Mouse (Mus musculus): ENCODE measurements around the gene Bpifa3. TPM values are rescaled to one million over a fixed set of nuclear protein-coding genes. Genes with fewer than 3 reads are reported as not detected.

The Bpifa3 gene
- not detected in 2 replicates for total RNA-seq (2014; fragmentation: Nextera tagmentation)
- not detected in 2 replicates for total RNA-seq (2017)
- not detected in 2 replicates for polyA plus RNA-seq (2012)

GRCm38 (mm10) chr2:154130120-154130519 is at the start of gene Bpifa3:
TSS of gene Bpifa3 (plus strand) at chr2:154130336.
- DNase-seq (ENCODE audit: low spot score) (no peak), ATAC-seq (ENCODE audit: extremely low read depth, insufficient number of reproducible peaks, low FRiP score, poor library complexity, severe bottlenecking) (no peak)
- no peak within 1 kb of the TSS for H3K4me3 ChIP-seq (ENCODE audit: low read depth, low read length)
- H3K9me3 ChIP-seq (replicated peaks) = no peaks in the 10 kb centered on the region
- H3K27me3 ChIP-seq (ENCODE audit: insufficient read depth, low read length) = no peaks in the 10 kb centered on the region
- H3K4me1 ChIP-seq (ENCODE audit: insufficient read depth, low read depth, low read length) = no peaks in the 10 kb centered on the region
- H3K36me3 ChIP-seq (replicated peaks) = no peaks in the 10 kb centered on the region
- TF ChIP-seq GATA2 (IDR thresholded peaks at IDR 0.05; ENCODE audit: borderline replicate concordance, low read depth, low read length) (no peak), POLR2AphosphoS5 (IDR thresholded peaks at IDR 0.05; ENCODE audit: insufficient replicate concordance, low read depth, low read length) (no peak), TAL1 (conservative IDR thresholded peaks at IDR 0.05; ENCODE audit: low read depth, low read length) (no peak), GATA1 (IDR thresholded peaks at IDR 0.05; ENCODE audit: borderline replicate concordance, low read length) (no peak), CTCF (IDR thresholded peaks at IDR 0.05; ENCODE audit: low read depth, low read length) (no peak)

GRCm38 (mm10) chr2:154097734-154098133 is 32.4 kb upstream of the Bpifa3 start:
- ATAC-seq (ENCODE audit: extremely low read depth, insufficient number of reproducible peaks, low FRiP score, poor library complexity, severe bottlenecking) (no peak), DNase-seq (ENCODE audit: low spot score) (no peak)
- Histone ChIP-seq H3K4me3 (ENCODE audit: low read depth, low read length) (no peak overlapping the region), H3K9me3 (replicated peaks) (no peaks in the 10 kb centered on the region), H3K27me3 (ENCODE audit: insufficient read depth, low read length) (no peaks in the 10 kb centered on the region), H3K36me3 (replicated peaks) (no peaks in the 10 kb centered on the region), H3K4me1 (ENCODE audit: insufficient read depth, low read depth, low read length) (no peaks in the 10 kb centered on the region)
- TF ChIP-seq POLR2AphosphoS5 (IDR thresholded peaks at IDR 0.05; ENCODE audit: insufficient replicate concordance, low read depth, low read length) (no peak), GATA2 (IDR thresholded peaks at IDR 0.05; ENCODE audit: borderline replicate concordance, low read depth, low read length) (no peak), TAL1 (conservative IDR thresholded peaks at IDR 0.05; ENCODE audit: low read depth, low read length) (no peak), GATA1 (IDR thresholded peaks at IDR 0.05; ENCODE audit: borderline replicate concordance, low read length) (no peak), CTCF (IDR thresholded peaks at IDR 0.05; ENCODE audit: low read depth, low read length) (no peak)

GRCm38 (mm10) chr2:154117381-154117780 is 12.8 kb upstream of the Bpifa3 start:
- H3K4me3 ChIP-seq (ENCODE audit: low read depth, low read length) = no peak overlapping the region
- ATAC-seq (ENCODE audit: extremely low read depth, insufficient number of reproducible peaks, low FRiP score, poor library complexity, severe bottlenecking) (no peak), DNase-seq (ENCODE audit: low spot score) (no peak)
- no peak for TF ChIP-seq GATA1 (IDR thresholded peaks at IDR 0.05; ENCODE audit: borderline replicate concordance, low read length)
- no peak for TF ChIP-seq POLR2AphosphoS5 (IDR thresholded peaks at IDR 0.05; ENCODE audit: insufficient replicate concordance, low read depth, low read length)
- H3K27me3 ChIP-seq (ENCODE audit: insufficient read depth, low read length) = no peaks in the 10 kb centered on the region
- no peaks in the 10 kb centered on the region for H3K36me3 ChIP-seq (replicated peaks)
- no peaks in the 10 kb centered on the region for H3K9me3 ChIP-seq (replicated peaks)
- H3K4me1 ChIP-seq (ENCODE audit: insufficient read depth, low read depth, low read length) = no peaks in the 10 kb centered on the region

GRCm38 (mm10) chr2:154142580-154142979 is 12.4 kb downstream of the Bpifa3 start, which contains the start of gene Bpifa1:
TSS of gene Bpifa1 (plus strand) at chr2:154142880.
- no peaks in the 10 kb centered on the region for H3K4me1 ChIP-seq (ENCODE audit: insufficient read depth, low read depth, low read length)
- no peaks in the 10 kb centered on the region for H3K36me3 ChIP-seq (replicated peaks)
- H3K27me3 ChIP-seq (ENCODE audit: insufficient read depth, low read length) = peaks cover 7% of the 10 kb centered on the region
- ATAC-seq (ENCODE audit: extremely low read depth, insufficient number of reproducible peaks, low FRiP score, poor library complexity, severe bottlenecking) (no peak), DNase-seq (ENCODE audit: low spot score) (no peak)
- H3K9me3 ChIP-seq (replicated peaks) = no peaks in the 10 kb centered on the region
- TF ChIP-seq GATA1 (IDR thresholded peaks at IDR 0.05; ENCODE audit: borderline replicate concordance, low read length) (no peak), POLR2AphosphoS5 (IDR thresholded peaks at IDR 0.05; ENCODE audit: insufficient replicate concordance, low read depth, low read length) (no peak), CTCF (IDR thresholded peaks at IDR 0.05; ENCODE audit: low read depth, low read length) (no peak), TAL1 (conservative IDR thresholded peaks at IDR 0.05; ENCODE audit: low read depth, low read length) (no peak), GATA2 (IDR thresholded peaks at IDR 0.05; ENCODE audit: borderline replicate concordance, low read depth, low read length) (no peak)
- no peak within 1 kb of the TSS for H3K4me3 ChIP-seq (ENCODE audit: low read depth, low read length)

- Histone ChIP-seq H3K27me3 (ENCODE audit: insufficient read depth, low read length) (peaks cover 7% of the 10 kb centered on the region), H3K4me1 (ENCODE audit: insufficient read depth, low read depth, low read length) (no peaks in the 10 kb centered on the region), H3K4me3 (ENCODE audit: low read depth, low read length) (no peak overlapping the region), H3K36me3 (replicated peaks) (no peaks in the 10 kb centered on the region), H3K9me3 (replicated peaks) (no peaks in the 10 kb centered on the region)
- ATAC-seq (ENCODE audit: extremely low read depth, insufficient number of reproducible peaks, low FRiP score, poor library complexity, severe bottlenecking) (no peak), DNase-seq (ENCODE audit: low spot score) (no peak)
- TF ChIP-seq CTCF (IDR thresholded peaks at IDR 0.05; ENCODE audit: low read depth, low read length) (no peak), TAL1 (conservative IDR thresholded peaks at IDR 0.05; ENCODE audit: low read depth, low read length) (no peak), GATA1 (IDR thresholded peaks at IDR 0.05; ENCODE audit: borderline replicate concordance, low read length) (no peak), POLR2AphosphoS5 (IDR thresholded peaks at IDR 0.05; ENCODE audit: insufficient replicate concordance, low read depth, low read length) (no peak), GATA2 (IDR thresholded peaks at IDR 0.05; ENCODE audit: borderline replicate concordance, low read depth, low read length) (no peak)
Observed at GRCm38 (mm10) chr2:154143735-154144134, 13.6 kb downstream of the Bpifa3 start.

- no peaks in the 10 kb centered on the region for H3K4me1 ChIP-seq (ENCODE audit: insufficient read depth, low read depth, low read length)
- H3K36me3 ChIP-seq (replicated peaks) = no peaks in the 10 kb centered on the region
- DNase-seq (ENCODE audit: low spot score) (no peak), ATAC-seq (ENCODE audit: extremely low read depth, insufficient number of reproducible peaks, low FRiP score, poor library complexity, severe bottlenecking) (no peak)
- no peak for TF ChIP-seq CTCF (IDR thresholded peaks at IDR 0.05; ENCODE audit: low read depth, low read length)
- TF ChIP-seq TAL1 (conservative IDR thresholded peaks at IDR 0.05; ENCODE audit: low read depth, low read length) = no peak
- TF ChIP-seq GATA1 (IDR thresholded peaks at IDR 0.05; ENCODE audit: borderline replicate concordance, low read length) = no peak
- no peak for TF ChIP-seq POLR2AphosphoS5 (IDR thresholded peaks at IDR 0.05; ENCODE audit: insufficient replicate concordance, low read depth, low read length)
- TF ChIP-seq GATA2 (IDR thresholded peaks at IDR 0.05; ENCODE audit: borderline replicate concordance, low read depth, low read length) = no peak
- no peak overlapping the region for H3K4me3 ChIP-seq (ENCODE audit: low read depth, low read length)
- peaks cover 7% of the 10 kb centered on the region for H3K27me3 ChIP-seq (ENCODE audit: insufficient read depth, low read length)
- H3K9me3 ChIP-seq (replicated peaks) = no peaks in the 10 kb centered on the region
Observed at GRCm38 (mm10) chr2:154147496-154147895, 17.4 kb downstream of the Bpifa3 start.
